Mouse (Mus musculus): ENCODE results near the gene Sbk1.

Sbk1 gene

DNA sequence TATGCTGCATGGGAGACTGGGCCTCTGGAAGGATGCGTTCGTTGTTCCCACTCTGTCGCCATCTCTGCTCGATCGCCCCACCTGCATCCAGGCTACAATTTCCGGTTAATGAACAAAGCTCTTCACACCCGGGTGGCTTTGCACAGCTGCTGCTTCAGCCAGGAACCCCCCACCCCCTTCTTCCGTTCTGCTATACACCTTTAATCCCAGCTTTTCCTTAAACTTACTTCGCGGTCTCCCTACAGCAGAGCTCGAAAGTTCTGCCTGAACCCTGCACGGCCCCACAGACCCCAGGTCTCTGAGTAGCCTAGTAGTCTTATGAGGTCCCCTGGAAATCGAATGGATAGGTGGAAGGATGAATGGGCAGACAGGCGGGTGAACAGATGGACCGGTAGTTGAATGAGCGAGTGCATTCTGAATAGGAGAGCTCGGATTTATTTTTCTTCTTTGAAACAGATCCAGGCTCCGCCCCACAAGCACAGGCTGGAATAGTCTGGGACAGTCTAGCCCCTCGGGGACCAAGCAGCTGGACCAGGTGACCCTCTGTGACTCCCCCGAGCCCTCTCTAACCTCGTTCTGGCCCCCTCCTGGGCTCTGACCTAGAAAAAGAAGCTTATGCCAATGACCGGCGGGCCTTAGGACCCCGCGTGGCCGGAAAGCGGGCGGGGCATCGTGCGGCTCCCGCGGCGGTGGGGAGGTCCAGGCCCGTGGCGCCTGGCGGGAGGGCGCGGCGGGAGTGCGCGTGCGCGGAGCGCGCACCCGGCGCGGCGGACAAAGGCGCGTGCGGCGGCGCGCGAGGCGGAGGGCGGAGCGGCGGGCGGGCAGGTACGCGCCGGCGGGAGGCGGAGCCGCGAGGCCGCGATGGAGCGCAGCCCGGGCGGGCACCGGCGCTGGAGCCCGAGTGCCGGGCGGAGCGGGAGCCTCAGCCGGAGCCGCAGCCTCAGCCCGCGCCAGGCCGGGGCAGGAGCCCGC is at the start of gene Sbk1:
Sbk1 (plus strand) TSS at position 908 of the 972 bp plus-strand sequence.
- in situ Hi-C loops (cut with MseI, MboI), result no loop called here

DNA sequence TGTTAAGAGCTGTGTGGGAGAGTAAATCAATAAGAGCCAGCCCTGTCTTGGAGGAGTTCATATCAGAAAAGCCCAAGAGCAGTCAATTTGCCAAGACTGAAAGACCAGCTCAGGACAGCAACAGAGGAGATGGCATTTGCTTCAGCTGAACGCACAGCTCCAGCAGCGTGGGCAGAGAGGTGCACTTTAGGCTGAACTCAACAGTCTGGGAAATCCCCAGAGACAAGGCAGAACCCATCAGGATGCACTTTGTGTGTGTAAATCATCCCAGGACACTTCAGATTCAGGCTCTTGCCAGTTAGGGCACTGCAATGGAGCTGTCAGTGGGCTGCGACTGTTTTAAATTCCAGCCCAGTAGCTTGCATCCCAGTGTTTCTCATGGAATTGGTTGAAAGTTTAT is 49.7 kb upstream of the Sbk1 start:
- in situ Hi-C loops (cut with MseI, MboI), result no loop called here

DNA sequence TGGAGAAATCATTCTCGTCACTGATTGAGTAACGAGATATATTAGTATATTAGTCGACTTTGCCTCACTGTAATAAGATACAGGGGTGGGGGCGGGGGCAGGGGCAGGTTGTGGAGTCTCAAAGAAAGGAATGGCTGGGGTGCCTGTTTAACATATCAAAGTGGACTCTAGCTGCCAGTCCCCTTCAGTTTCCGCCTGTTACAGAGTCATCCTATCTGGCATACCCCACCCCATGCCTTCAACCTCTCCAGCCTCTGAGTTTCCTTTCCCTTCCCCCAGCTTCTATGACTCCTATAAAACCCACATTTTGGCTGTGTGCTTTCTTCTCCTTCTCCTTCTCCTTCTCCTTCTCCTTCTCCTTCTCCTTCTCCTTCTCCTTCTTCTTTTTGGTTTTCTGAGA is 46.3 kb upstream of the Sbk1 start:
- in situ Hi-C loops (cut with MseI, MboI), result no loop called here

DNA sequence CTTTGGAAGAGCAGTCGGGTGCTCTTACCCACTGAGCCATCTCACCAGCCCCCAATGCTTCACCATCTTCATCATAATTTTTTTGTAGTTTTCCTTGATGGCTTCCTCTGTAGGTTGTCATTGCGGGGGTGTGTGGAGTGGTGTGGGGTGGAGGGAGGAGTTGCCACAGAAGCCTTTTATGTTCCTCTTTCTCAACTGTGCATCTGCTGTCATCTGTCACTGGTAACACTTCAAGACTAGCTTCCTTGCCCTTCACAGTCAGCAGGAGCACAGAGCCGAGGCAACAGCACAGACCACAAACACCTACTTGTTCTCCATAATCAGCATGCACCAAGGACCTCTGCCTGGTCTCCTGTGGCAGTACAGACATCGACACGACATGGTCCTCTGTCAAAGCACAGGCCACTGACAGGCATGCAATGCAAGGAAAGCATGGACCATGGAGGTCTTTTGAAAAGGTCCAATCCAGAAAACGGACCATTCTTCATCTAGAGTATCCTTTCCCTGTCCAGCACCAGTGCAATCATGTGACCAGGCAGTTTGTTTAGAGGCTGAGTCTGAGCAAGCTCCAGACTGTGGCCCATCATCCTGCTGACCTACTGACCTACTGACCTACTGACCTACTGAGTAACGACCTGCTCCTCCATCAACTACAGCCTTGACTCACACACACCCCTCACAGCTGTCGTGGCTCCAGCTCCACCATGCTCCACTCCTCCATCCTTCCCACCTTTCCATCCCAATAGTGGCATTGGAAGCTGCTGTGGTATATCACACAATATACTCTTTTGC is 41.9 kb upstream of the Sbk1 start:
- in situ Hi-C loops (cut with MseI, MboI), result no loop called here

DNA sequence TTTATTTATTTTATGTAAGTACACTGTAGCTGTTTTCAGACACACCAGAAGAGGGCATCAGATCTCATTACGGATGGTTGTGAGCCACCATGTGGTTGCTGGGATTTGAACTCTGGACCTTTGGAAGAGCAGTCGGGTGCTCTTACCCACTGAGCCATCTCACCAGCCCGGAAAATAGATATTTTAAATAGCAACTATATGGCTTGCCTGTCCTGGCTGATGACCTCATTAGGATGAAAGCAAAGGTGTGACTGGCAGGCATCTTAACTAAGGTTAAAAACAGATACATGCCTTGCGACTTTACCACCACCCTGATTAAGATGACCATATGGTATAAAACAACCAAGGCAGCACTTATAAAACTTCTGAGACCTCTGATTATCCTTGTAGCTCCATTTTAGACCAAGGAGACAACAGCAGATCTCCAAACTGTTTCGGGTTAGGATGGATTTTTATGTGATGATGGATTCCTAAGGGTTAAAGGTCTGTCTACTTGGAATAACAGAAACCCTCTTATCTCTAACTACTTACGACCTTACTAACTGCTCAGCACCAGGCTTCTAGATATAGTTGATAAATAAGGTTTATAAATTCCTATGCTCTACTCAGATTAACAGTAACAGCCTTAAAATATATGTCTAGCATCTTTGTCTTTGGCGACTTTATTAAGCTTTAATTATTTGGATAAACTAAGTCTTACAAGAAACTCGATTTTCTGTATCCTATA is 39.9 kb upstream of the Sbk1 start:
- in situ Hi-C loops (cut with MseI, MboI), result no loop called here

DNA sequence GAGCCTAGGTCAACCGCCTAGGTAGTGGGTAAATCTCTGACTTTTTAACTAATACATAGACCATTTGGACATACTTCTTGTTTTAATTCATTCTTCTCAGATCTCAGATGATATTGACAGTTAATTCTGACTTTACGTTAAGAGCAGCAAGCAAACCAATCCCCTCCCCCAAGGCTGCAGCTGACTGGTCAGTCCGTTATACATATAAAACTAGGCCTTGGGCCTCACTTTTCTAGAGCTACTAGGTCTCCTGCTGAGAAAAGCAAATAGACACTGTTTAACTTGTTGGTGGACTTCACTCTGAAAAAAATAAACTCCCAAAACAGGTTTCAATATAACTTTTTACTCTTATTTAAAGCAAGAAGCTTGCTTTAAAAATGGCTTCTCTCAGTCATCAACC is 37.8 kb upstream of the Sbk1 start:
- in situ Hi-C loops (cut with MseI, MboI), result no loop called here

DNA sequence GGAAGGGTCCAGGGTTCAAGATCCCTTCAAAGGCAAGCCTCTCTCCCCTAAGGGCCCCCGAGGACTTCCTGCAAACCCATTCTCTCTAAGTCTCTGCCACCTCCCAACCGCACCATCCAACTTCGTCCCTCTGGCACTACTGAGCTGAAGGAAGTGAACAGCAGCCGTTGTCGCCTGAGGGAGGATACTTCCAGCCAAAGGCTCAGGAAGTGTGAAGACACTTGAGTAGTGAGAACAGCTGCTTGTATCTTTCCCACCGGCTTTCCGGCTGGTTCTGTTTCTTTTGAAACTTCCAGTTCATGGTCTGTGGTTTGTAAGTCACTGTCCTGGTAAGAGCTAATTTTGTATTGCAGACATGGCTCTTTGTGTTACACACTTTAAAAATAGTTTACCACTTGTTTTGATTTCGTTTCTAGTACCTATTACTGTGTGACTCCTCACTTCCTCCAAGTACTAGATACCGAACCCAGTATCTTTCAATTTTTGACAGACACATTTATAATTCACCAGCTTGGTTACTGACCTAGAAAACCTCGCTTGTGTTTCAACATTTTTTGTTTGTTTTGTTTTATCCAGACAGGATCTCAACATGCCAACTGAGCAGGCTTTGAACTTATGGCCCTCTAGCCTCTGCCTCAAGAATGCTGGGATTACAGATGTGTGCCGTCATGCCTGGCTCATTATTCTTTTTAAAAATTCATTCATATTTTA is 36.2 kb upstream of the Sbk1 start:
- in situ Hi-C loops (cut with MseI, MboI), result no loop called here

DNA sequence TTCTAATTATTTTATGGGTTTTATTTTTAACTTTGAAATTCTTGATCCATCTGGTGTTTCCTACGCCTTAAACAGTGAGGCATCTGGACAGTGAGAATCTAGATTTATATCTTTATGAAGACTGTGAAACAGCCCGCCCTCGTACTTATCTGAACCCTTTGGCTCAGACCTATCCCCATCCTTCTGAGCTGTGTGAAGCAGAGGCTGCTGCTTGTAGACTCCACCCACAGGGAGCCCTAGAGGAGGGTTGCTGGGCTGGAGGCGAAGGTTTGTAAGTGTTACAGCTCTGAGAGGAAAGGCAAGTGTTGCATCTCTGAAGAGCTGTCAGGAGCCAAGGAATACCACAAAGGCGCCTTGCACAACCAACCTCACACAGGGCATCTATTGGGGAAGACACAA is 35.6 kb upstream of the Sbk1 start:
- in situ Hi-C loops (cut with MseI, MboI), result no loop called here

DNA sequence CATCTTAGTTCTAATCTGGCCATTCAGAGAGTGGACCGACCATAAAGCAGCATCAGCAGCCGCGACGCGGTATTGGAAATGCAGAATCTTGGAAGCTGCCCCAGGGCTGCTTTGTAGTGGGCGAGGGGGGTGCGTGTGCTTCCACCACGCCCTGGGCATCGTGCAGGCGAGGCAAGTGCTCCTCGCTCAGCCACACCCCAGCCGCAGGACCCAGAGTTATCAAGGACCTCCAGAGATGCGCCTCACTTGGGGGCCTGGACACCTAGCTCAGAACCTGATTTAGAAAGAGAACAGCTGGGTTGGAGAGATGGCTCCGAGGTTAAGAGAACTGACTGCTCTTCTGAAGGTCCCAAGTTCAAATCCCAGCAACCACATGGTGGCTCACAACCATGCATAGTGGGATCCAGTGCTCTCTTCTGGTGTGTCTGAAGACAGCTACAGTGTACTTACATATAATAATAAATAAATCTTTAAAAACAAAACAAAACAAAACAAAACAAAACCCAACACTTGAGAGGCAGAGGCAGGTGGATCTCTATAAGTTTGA is 31.5 kb upstream of the Sbk1 start:
- in situ Hi-C loops (cut with MseI, MboI), result no loop called here

DNA sequence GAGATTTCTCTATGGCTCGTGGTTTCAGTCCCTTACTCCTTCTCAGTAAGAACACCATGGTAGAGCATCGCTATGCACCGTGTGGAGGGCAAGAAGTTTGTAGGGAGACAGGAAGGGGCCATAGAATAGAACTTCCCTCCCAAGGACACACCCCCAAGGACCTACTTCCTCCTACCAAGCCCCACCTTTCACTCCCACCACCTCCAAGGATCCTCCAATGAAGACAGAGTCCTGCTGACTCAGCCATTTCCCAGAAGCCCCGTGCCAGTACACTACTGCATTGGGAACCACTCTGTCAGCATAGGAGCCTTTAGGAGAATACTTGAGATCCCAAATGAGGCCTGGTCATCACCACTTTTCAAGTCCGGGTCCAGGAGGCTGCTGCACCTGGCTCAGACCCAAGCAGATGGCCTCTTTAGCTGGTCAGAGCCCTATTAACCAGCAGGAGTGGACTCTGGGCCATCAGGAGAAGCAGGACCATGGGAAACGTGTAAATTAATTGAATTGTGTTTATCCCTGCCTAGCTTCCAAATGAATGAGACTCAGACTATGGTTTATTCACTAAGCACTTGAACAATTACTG is 28.2 kb upstream of the Sbk1 start:
- in situ Hi-C loops (cut with MseI, MboI), result no loop called here

DNA sequence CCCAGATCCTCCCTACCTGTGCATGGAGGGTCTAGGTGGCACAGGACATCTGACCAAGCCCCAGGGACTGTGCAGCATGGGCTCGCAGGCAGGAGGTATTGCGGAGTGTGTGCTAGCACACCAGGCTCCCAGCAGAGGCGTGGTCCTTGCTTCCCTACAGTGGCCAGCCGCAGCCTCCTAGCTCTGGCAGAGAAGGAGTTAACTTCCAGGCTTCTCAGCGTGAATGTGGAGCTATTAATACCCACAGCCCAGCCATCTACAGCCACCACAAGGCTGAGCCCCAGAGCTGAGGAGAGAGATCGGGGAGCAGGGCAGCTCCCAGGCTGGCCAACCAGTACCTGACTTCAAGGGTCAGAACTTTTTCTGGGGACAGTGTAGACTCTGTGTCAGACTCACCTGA is 24.3 kb upstream of the Sbk1 start:
- in situ Hi-C loops (cut with MseI, MboI), result no loop called here

DNA sequence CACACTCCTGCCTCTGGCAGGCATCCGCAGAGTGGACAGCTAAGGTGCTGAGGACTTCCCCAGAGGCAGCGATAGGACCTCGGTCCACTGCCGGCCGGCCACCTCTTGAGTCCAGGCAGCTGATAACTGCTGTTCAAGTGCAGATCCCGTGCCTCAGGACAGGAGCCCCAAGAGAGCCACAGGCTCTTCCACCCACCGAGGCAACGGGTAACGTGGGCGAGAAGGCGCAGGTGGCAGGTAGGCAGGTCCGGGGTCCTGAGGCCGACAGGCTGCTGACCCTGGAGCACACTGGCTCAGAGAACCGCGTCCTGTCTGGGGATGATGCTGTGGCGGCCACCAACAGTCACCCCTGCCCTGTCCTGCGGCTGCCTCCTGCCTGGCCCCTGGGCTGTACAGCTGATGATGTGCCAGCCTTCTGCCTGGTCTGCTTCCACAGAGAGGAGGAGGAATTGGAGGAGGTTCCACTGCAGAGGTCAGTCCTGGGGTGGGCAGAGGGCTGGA is 23.7 kb upstream of the Sbk1 start:
- in situ Hi-C loops (cut with MseI, MboI), result no loop called here

DNA sequence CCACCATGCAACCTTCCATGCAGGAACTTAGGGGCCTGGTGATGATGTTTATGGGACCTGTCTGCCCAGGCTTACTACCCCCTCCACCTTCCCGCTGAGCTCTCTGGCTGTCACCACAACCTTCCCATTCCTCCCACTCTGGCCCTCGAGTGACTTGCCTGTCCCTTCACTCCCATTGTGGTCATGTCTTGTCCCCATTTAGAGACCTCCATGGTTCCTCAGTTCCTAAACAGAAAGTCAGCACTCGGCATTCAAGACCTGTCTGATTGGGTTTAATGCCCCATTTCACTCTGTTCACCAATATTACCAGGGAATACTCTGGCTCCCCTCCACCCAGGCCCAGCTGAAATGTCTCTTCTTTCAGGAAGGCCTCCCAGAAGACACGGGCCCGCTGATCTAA is 23.3 kb upstream of the Sbk1 start:
- in situ Hi-C loops (cut with MseI, MboI), result no loop called here

DNA sequence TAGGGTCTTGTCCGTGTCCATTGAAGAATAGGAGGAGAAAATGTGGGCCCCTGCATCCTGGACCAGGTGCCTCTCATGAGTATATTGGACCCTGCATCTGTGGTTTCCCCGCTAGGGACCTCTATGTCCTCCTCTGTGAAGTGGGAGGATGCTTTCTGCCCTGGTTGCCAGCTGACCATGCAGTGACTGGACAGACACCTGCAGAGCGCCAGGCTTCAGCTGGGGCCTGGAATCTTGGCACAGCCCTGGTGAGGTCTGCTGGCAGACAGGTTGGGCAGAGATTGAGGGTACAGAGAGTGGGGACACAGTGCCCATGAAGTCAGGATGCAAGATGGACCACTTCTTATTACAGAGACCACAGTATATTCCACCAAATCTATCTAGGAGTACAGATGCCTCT is 22.4 kb upstream of the Sbk1 start:
- in situ Hi-C loops (cut with MseI, MboI), result loop anchor here in 1 of 2 experiments (10.0 kb wide), 1 partner anchor 125 kb away; the partner anchor contains the start of gene Spns1

DNA sequence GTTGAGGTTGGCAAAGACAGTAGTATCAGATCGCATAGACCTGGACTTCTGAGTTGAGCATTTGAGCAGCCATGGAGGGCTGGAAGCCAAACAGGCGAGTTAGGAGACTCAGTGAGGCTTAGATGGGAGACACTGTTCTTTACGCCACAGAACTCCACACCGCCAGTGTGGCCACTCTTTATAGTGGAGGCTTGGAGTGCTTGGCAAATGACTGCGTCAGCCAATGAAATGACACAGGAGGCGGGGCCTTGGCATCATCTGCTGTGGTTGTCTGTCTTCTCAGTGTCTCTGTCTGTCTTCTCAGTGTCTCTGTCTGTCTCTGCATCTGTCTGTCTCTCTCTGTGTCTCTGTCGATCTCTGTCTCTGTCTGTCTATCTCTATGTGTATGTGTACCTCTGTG is 21.9 kb upstream of the Sbk1 start:
- in situ Hi-C loops (cut with MseI, MboI), result loop anchor here in 1 of 2 experiments (10.0 kb wide), 1 partner anchor 124 kb away; the partner anchor contains the start of gene Spns1

DNA sequence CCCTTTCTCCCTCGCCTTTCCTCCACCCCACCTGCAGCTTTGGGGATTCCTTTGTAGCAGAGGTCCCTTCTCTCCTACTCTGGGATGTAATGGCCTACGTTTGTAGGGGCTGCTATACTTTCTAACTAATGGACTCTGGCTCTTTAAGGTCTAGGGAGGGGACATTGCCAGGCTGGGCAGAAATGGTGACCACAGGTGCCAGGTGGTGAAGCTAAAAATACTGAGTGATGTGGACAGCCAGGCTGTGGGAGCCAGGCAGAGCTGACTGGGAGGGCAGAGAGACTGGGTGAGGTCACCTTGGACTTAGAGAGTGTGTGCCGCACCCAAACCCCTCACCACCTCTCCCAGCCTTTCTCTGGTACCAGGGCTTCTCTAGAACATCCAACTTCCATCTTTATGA is 20.7 kb upstream of the Sbk1 start:
- in situ Hi-C loops (cut with MseI, MboI), result loop anchor here in 1 of 2 experiments (10.0 kb wide), 1 partner anchor 123 kb away; the partner anchor contains the start of gene Spns1

DNA sequence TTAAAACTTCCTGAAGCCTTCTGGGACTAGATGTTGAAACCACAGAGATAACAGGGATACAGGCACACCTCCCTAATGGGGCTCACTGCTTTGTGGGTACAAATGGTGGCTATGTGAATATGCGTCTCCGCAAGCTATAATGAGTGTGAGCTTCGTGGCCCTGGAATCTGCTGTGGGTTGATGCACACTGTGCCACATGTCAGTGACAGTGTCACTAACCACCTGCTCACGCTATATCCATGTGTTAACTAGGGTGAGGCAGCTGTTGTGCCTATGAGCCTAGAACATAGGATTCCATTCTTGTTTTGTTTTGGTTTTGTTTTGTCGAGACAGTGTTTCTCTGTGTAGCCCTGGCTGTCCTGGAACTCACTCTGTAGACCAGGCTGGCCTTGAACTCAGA is 20.2 kb upstream of the Sbk1 start:
- in situ Hi-C loops (cut with MseI, MboI), result loop anchor here in 1 of 2 experiments (10.0 kb wide), 1 partner anchor 123 kb away; the partner anchor contains the start of gene Spns1

DNA sequence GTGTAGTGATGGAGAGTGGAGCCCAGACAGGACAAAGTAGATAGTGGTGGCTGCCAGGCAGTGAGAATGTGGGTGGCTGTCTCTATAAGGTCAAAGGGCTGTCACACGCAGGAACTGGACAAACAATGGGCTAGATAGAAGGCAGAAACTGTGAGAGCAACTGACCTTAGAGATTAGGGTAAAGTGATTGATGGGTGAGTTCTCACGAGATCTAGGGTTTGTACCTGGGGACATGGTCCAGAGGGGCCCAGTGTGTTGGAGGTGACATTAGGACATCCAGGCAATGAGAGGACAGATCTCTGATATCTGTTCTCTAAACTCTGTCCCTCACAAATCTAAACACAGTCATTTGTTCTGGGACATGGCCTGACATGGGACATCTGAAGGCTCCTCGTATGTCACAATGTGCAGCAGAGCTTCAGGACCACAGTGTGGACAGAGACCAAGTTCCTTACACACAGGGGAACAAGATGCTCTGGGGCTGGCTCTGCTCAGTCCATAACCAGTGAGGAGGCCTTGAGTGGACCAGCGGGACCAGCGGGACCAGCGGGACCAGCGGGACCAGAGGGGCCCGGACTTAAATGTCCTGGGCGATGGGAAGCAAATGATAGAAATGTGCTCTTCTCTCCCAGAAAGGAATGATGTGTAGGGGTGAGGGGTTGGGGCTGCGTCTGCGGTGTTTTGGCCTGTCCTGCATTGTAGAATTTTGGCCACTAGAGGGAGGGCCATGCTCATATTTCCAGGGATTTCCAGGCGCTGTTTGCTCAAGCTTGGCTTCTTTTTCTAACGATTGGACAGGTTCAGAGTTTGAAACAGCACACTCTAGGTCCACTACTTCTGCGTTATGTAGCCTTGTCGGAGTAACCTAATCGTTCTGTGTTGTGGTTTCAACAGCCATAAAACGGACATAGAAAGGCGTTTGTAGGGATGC is 11.9 kb upstream of the Sbk1 start:
- in situ Hi-C loops (cut with MseI, MboI), result loop anchor here (5.0 kb wide), 1 partner anchor 37 kb away; no protein-coding TSS in a partner anchor

DNA sequence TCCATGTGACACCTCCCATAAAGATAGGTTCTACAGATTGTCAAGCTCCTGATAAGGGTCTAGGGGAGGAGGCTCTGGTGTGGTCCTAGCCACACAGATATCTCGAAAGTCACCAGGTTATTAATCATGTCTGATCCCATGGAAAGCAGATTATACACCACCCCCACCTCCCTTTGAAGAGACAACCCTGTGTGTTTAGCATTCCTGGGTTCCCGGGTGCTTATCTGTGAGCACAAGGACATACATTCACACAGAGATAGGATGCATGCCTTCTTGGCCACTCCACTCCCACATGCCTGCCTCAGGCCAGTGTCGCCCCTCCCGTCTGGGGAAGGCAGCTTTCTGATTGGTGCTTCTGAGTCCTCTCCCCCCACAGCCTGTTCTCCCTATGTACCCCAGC is 10.6 kb upstream of the Sbk1 start:
- in situ Hi-C loops (cut with MseI, MboI), result loop anchor here (5.0 kb wide), 1 partner anchor 35 kb away; no protein-coding TSS in a partner anchor
